Mouse (Mus musculus) lung, postnatal 0 days (tissue): Measurements from ENCODE around the gene Nlgn2.

Source experiments
- CTCF ChIP-seq: IDR thresholded peaks from 2 replicates; pipeline ENCODE4 v1.5.1; 2016; ENCODE audit warnings: antibody characterized with exemption, mild to moderate bottlenecking
- EP300 ChIP-seq: IDR thresholded peaks from 2 replicates; pipeline ENCODE4 v1.6.1; 2016; ENCODE audit warnings: antibody characterized with exemption, mild to moderate bottlenecking, control low read depth

- TF ChIP-seq CTCF (no peak), EP300 (peak; percentile 86)
Measured at GRCm38 (mm10) chr11:69837952-69838713, 549 bp upstream of the Nlgn2 start, which contains the start of gene Tmem256.
